Mouse (Mus musculus) CH12.LX (cell line): ENCODE results near the gene Bak1. TPM values are rescaled to one million over a fixed set of nuclear protein-coding genes. Genes with fewer than 3 reads are reported as not detected.

ENCODE experiments used
- DNase-seq: peaks from one replicate; pipeline ENCODE4 v3.0.0-alpha.2; 2013; ENCODE audit errors: extremely low read depth
- H3K27ac ChIP-seq: 2 replicates; pipeline ENCODE4 v1.5.1; 2012; ENCODE audit warnings: low read depth, mild to moderate bottlenecking, control low read depth, moderate library complexity; ENCODE audit not compliant: insufficient read depth
- H3K27me3 ChIP-seq: replicated peaks from 2 replicates; pipeline ENCODE3; 2012; ENCODE audit warnings: inconsistent platforms
- H3K36me3 ChIP-seq, 2 experiments: replicated peaks in 1 of 2; 2 replicates each; pipeline versions ENCODE3 to v1.6.1; 2012; ENCODE audit warnings: inconsistent platforms in 1 of 2, low read length in 1 of 2, mild to moderate bottlenecking in 1 of 2, mixed read lengths in 1 of 2, moderate library complexity in 1 of 2; ENCODE audit not compliant: control insufficient read depth in 1 of 2, insufficient read depth in 1 of 2
- H3K4me1 ChIP-seq, 2 experiments: 2 replicates each; pipeline ENCODE4 v1.6.1; 2012; ENCODE audit warnings: inconsistent platforms in 1 of 2, moderate library complexity in 1 of 2; ENCODE audit not compliant: insufficient read depth in 2 of 2, control insufficient read depth in 1 of 2
- H3K4me2 ChIP-seq: 2 replicates; pipeline ENCODE4 v1.6.1; 2012; ENCODE audit warnings: low read depth, mild to moderate bottlenecking, control low read depth; ENCODE audit not compliant: poor library complexity, insufficient read depth, severe bottlenecking
- H3K4me3 ChIP-seq, 3 experiments: fragments of 150-350 bp in 1 of 3; sonication (generic) in 1 of 3; replicated peaks in 1 of 3; 2 replicates each; pipeline versions ENCODE3 to v1.5.1; 2011 to 2012; ENCODE audit warnings: low read depth in 2 of 3, low read length in 2 of 3, mild to moderate bottlenecking in 2 of 3, moderate library complexity in 2 of 3, control low read depth in 1 of 3, improper control_type of control experiment in 1 of 3, inconsistent platforms in 1 of 3, mixed read lengths in 1 of 3; ENCODE audit not compliant: poor library complexity in 1 of 3
- H3K79me2 ChIP-seq: replicated peaks from 2 replicates; pipeline ENCODE4 v1.6.1; 2012; ENCODE audit warnings: mild to moderate bottlenecking, moderate library complexity; ENCODE audit not compliant: control insufficient read depth, poor library complexity, insufficient read depth, severe bottlenecking; ENCODE audit errors: extremely low read depth
- H3K9ac ChIP-seq: 2 replicates; pipeline ENCODE4 v1.6.1; 2012; ENCODE audit warnings: low read depth, mild to moderate bottlenecking, control low read depth, moderate library complexity; ENCODE audit not compliant: insufficient read depth
- H3K9me3 ChIP-seq: replicated peaks from 2 replicates; pipeline ENCODE3; 2012; ENCODE audit warnings: low read length, inconsistent platforms, mixed read lengths
- BHLHE40 ChIP-seq: IDR thresholded peaks from 2 replicates; pipeline ENCODE4 v1.6.1; 2011; ENCODE audit warnings: mild to moderate bottlenecking, low read depth, low read length, improper control_type of control experiment
- CHD1 ChIP-seq: IDR thresholded peaks from 2 replicates; pipeline ENCODE4 v1.6.1; 2012; ENCODE audit warnings: low read depth, low read length, improper control_type of control experiment, inconsistent platforms
- CHD2 ChIP-seq: IDR thresholded peaks from 2 replicates; pipeline ENCODE4 v1.6.1; 2011; ENCODE audit warnings: low read length, improper control_type of control experiment
- CTCF ChIP-seq, 2 experiments: IDR thresholded peaks in 1 of 2; conservative IDR thresholded peaks in 1 of 2; 2 replicates each; pipeline ENCODE4 v1.5.1; 2011 to 2012; ENCODE audit warnings: low read depth in 2 of 2, low read length in 2 of 2, improper control_type of control experiment in 1 of 2, inconsistent platforms in 1 of 2, mild to moderate bottlenecking in 1 of 2, moderate library complexity in 1 of 2
- ELF1 ChIP-seq: IDR thresholded peaks from 2 replicates; pipeline ENCODE4 v1.6.1; 2014; ENCODE audit warnings: low read depth, mild to moderate bottlenecking, inconsistent platforms, low read length, improper control_type of control experiment
- EP300 ChIP-seq: IDR thresholded peaks from 2 replicates; pipeline ENCODE4 v1.6.1; 2011; ENCODE audit warnings: low read length, improper control_type of control experiment
- GABPA ChIP-seq: IDR thresholded peaks from 2 replicates; pipeline ENCODE4 v1.6.1; 2012; ENCODE audit warnings: low read depth, low read length, improper control_type of control experiment, inconsistent platforms; ENCODE audit not compliant: insufficient replicate concordance
- IRF4 ChIP-seq: IDR thresholded peaks from 2 replicates; pipeline ENCODE4 v1.6.1; 2014; ENCODE audit warnings: low read depth, mild to moderate bottlenecking, inconsistent platforms, low read length, improper control_type of control experiment
- JUN ChIP-seq: IDR thresholded peaks from 2 replicates; pipeline ENCODE4 v1.6.1; 2011; ENCODE audit warnings: low read depth, mild to moderate bottlenecking, low read length, improper control_type of control experiment, moderate library complexity; ENCODE audit not compliant: insufficient read depth
- JUND ChIP-seq: conservative IDR thresholded peaks from 2 replicates; pipeline ENCODE4 v1.6.1; 2011; ENCODE audit warnings: low read depth, low read length, improper control_type of control experiment
- KAT2A ChIP-seq: IDR thresholded peaks from 2 replicates; pipeline ENCODE4 v1.6.1; 2012; ENCODE audit warnings: low read length, improper control_type of control experiment, inconsistent platforms; ENCODE audit not compliant: insufficient replicate concordance
- MAFK ChIP-seq: IDR thresholded peaks from 2 replicates; pipeline ENCODE4 v1.6.1; 2011; ENCODE audit warnings: low read length, improper control_type of control experiment; ENCODE audit not compliant: insufficient replicate concordance
- MAX ChIP-seq: IDR thresholded peaks from 2 replicates; pipeline ENCODE4 v1.6.1; 2011; ENCODE audit warnings: low read length, improper control_type of control experiment
- MAZ ChIP-seq: IDR thresholded peaks from 2 replicates; pipeline ENCODE4 v1.6.1; 2012; ENCODE audit warnings: low read depth, mild to moderate bottlenecking, inconsistent platforms, low read length, improper control_type of control experiment, moderate library complexity
- MEF2A ChIP-seq: IDR thresholded peaks from 2 replicates; pipeline ENCODE4 v1.6.1; 2014; ENCODE audit warnings: low read depth, mild to moderate bottlenecking, inconsistent platforms, low read length, improper control_type of control experiment, borderline replicate concordance
- MXI1 ChIP-seq: IDR thresholded peaks from 2 replicates; pipeline ENCODE4 v1.6.1; 2011; ENCODE audit warnings: mild to moderate bottlenecking, low read depth, low read length, improper control_type of control experiment
- MYC ChIP-seq: IDR thresholded peaks from 2 replicates; pipeline ENCODE4 v1.6.1; 2011; ENCODE audit warnings: low read depth, mild to moderate bottlenecking, improper control_type of control experiment, low read length
- NELFE ChIP-seq: IDR thresholded peaks from 2 replicates; pipeline ENCODE4 v1.6.1; 2011; ENCODE audit warnings: low read depth, low read length, improper control_type of control experiment
- NRF1 ChIP-seq: IDR thresholded peaks from 2 replicates; pipeline ENCODE4 v1.6.1; 2014; ENCODE audit warnings: low read depth, mild to moderate bottlenecking, inconsistent platforms, low read length, improper control_type of control experiment, moderate library complexity
- PAX5 ChIP-seq: IDR thresholded peaks from 2 replicates; pipeline ENCODE4 v1.6.1; 2012; ENCODE audit warnings: low read length, inconsistent platforms, mixed read lengths
- POLR2A ChIP-seq: IDR thresholded peaks from 2 replicates; pipeline ENCODE4 v1.6.1; 2011; ENCODE audit warnings: low read depth, mild to moderate bottlenecking, improper control_type of control experiment, low read length
- RAD21 ChIP-seq: IDR thresholded peaks from 2 replicates; pipeline ENCODE4 v1.6.1; 2011; ENCODE audit warnings: low read depth, mild to moderate bottlenecking, low read length, improper control_type of control experiment, moderate library complexity
- RCOR1 ChIP-seq: conservative IDR thresholded peaks from 2 replicates; pipeline ENCODE4 v1.6.1; 2012; ENCODE audit warnings: low read depth, mild to moderate bottlenecking, inconsistent platforms, low read length, improper control_type of control experiment
- SIN3A ChIP-seq: IDR thresholded peaks from 2 replicates; pipeline ENCODE4 v1.6.1; 2012; ENCODE audit warnings: low read length, improper control_type of control experiment, inconsistent platforms
- SMC3 ChIP-seq: IDR thresholded peaks from 2 replicates; pipeline ENCODE4 v1.6.1; 2011; ENCODE audit warnings: low read depth, low read length, improper control_type of control experiment
- TBP ChIP-seq: conservative IDR thresholded peaks from 2 replicates; pipeline ENCODE4 v1.6.1; 2011; ENCODE audit warnings: low read depth, low read length, improper control_type of control experiment
- TCF12 ChIP-seq: IDR thresholded peaks from 2 replicates; pipeline ENCODE4 v1.6.1; 2014; ENCODE audit warnings: low read depth, mild to moderate bottlenecking, inconsistent platforms, low read length, improper control_type of control experiment
- USF1 ChIP-seq: IDR thresholded peaks from 2 replicates; pipeline ENCODE4 v1.6.1; 2014; ENCODE audit warnings: low read depth, mild to moderate bottlenecking, inconsistent platforms, low read length, improper control_type of control experiment
- USF2 ChIP-seq: conservative IDR thresholded peaks from 2 replicates; pipeline ENCODE4 v1.6.1; 2011; ENCODE audit warnings: low read depth, low read length, improper control_type of control experiment
- ZC3H11A ChIP-seq: IDR thresholded peaks from 2 replicates; pipeline ENCODE4 v1.6.1; 2012; ENCODE audit warnings: low read depth, mild to moderate bottlenecking, inconsistent platforms, low read length, improper control_type of control experiment
- ZKSCAN1 ChIP-seq: IDR thresholded peaks from 2 replicates; pipeline ENCODE4 v1.6.1; 2012; ENCODE audit warnings: low read depth, inconsistent platforms, low read length, improper control_type of control experiment, borderline replicate concordance
- ZNF384 ChIP-seq: IDR thresholded peaks from 2 replicates; pipeline ENCODE4 v1.6.1; 2012; ENCODE audit warnings: low read depth, low read length, improper control_type of control experiment, inconsistent platforms
- dilution Hi-C: fragments of 300-500 bp; cut with MboI; formaldehyde crosslinking; loops from 2 replicates; pipeline ENCODE4 v1.14.3; 2020; ENCODE audit warnings: low sequenced_read_pairs; ENCODE audit not compliant: extremely low pct_unique_long_range_greater_than_20kb, extremely low pct_ligation_motif_present
- in situ Hi-C: fragments of 300-500 bp; cut with MboI; formaldehyde crosslinking; loops from 3 replicates; pipeline ENCODE4 v1.14.3; 2019; ENCODE audit warnings: low sequenced_read_pairs, low pct_ligation_motif_present, low pct_unique_long_range_greater_than_20kb, mixed read lengths
- polyA plus RNA-seq: library from polyadenylated mRNA; unstranded; fragments of >175 nt; gene quantifications from 2 replicates; pipeline ENCODE4 v1.2.1, GENCODE M21; 2012; ENCODE audit warnings: low read depth; ENCODE audit not compliant: insufficient read length
- total RNA-seq, 2 experiments: library from RNA; depleted of rRNA; stranded (reverse); fragments of 300-350 nt in 1 of 2; fragments of >200 nt in 1 of 2; gene quantifications; 2 replicates each; pipeline ENCODE4 v1.2.3; 2012 to 2014

Gene Bak1
- total and polyA plus RNA-seq, 3 experiments, result 57.3 to 140 (median 61.8) TPM

DNA sequence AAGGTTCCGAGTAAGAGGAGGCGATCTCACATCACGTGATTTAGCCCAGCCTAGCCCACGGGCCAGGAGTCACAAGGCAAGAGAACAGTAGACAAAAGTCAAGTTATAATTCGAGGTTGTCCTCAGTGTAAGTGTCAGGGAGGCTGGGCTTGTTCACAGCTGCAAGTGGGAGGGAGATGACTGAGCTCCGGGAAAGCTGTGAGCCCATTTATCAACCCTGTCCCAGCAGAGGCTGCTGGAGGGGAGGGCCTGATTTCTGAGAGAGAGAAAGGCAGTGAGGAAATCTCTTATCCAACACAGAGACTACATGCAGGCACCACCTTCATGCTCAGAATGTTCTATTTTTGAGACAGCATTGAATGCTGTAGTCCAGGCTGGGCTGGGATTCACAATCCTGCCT lies 15.9 kb downstream of the Bak1 start:
- H3K27ac ChIP-seq, result no peak overlapping the region
- TF ChIP-seq USF2, result no peak
- TF ChIP-seq EP300, result no peak
- no peak for TF ChIP-seq PAX5
- no peak for TF ChIP-seq CHD1
- no peak for TF ChIP-seq IRF4
- TF ChIP-seq ZKSCAN1, result no peak
- TF ChIP-seq CTCF (conservative IDR thresholded peaks at IDR 0.05 in 1 of 2, IDR thresholded peaks at IDR 0.05 in 1 of 2; ENCODE audit: low read depth in 2 of 2, low read length in 2 of 2), result no peak
- TF ChIP-seq NELFE, result no peak
- TF ChIP-seq CHD2, result no peak
- no peak for TF ChIP-seq SMC3
- H3K79me2 ChIP-seq, result no peaks in the 10 kb centered on the region
- no peaks in the 10 kb centered on the region for H3K9me3 ChIP-seq
- dilution Hi-C loops, result no loop called here
- H3K4me2 ChIP-seq, result no peak overlapping the region
- H3K4me3 ChIP-seq, result no peak overlapping the region
- DNase-seq, result no peak
- H3K4me1 ChIP-seq, result peaks cover 6 to 46% of the 10 kb centered on the region in 2 experiments
- no peaks in the 10 kb centered on the region for H3K27me3 ChIP-seq
- H3K36me3 ChIP-seq, result no peaks in the 10 kb centered on the region
- in situ Hi-C loops, result no loop called here
- H3K9ac ChIP-seq, result no peak overlapping the region

DNA sequence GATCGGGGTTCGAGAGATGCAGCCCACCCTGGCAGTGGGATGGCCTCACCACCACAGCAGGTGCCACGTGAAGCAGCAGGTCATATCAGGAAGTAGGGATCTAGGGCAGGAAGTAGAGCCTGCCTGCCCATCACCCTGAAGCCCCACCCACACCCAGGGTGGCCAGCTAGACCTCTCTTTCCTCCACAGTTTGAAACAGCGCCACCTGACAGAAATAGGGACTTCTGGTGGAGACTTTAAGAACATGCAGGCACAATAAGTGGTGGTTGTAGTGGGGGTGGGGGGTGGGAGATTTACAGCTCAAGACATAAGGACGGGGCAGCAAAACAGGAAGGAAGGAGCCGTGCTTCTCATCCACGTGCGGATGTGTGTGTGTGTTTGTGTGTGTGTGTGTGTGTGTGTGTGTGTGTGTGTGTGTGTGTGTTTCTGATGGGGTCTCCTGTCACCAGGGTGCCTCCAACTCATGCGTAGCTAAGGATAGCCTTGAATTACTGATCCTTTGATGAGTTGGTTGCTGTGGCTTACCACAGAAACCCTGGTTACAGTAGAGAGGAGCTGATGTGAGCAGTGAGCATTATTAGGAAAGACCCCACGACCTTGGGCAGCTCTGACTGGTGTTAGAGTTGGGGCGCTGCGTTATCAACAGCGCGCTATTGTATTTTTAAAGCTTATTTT lies 16.7 kb downstream of the Bak1 start:
- dilution Hi-C loops (no loop called here), in situ Hi-C loops (no loop called here)
- TF ChIP-seq CHD2, result peak; percentile 50
- peak in 1 of 2 experiments; percentile 68; a peak in 2 of 4 replicates for TF ChIP-seq CTCF (conservative IDR thresholded peaks at IDR 0.05 in 1 of 2, IDR thresholded peaks at IDR 0.05 in 1 of 2; ENCODE audit: low read depth in 2 of 2, low read length in 2 of 2)
- TF ChIP-seq MYC, result peak; percentile 90
- TF ChIP-seq MEF2A, result peak; percentile 13
- peak; percentile 38; the same call in 1 of the 2 replicates for TF ChIP-seq MXI1
- peak; percentile 62 for TF ChIP-seq USF1
- TF ChIP-seq USF2, result peak; percentile 30; the same call in 1 of the 2 replicates
- peak; percentile 90 for TF ChIP-seq BHLHE40
- TF ChIP-seq KAT2A, result no peak
- TF ChIP-seq MAZ, result no peak
- no peak for TF ChIP-seq RCOR1
- TF ChIP-seq CHD1, result no peak
- TF ChIP-seq TBP, result no peak
- no peak for TF ChIP-seq ZC3H11A
- no peak for TF ChIP-seq ZNF384
- peak; percentile 89 for TF ChIP-seq MAX
- TF ChIP-seq JUN, result no peak
- no peak; the same call in 1 of the 2 replicates for TF ChIP-seq RAD21
- no peak for TF ChIP-seq JUND
- TF ChIP-seq IRF4, result peak; percentile 33
- TF ChIP-seq MAFK, result no peak
- TF ChIP-seq NRF1, result no peak
- TF ChIP-seq ELF1, result peak; percentile 95
- TF ChIP-seq GABPA, result no peak
- TF ChIP-seq TCF12, result peak; percentile 66
- TF ChIP-seq POLR2A, result peak; percentile 66
- peak; percentile 63 for TF ChIP-seq SIN3A

More for the DNA sequence above, 16.7 kb downstream of the Bak1 start:
- Histone ChIP-seq H3K9me3 (no peaks in the 10 kb centered on the region), H3K27me3 (no peaks in the 10 kb centered on the region), H3K9ac (no peak overlapping the region), H3K4me3 (peak overlapping the region; percentile 13 to 33 (median 28)), H3K4me1 (peaks cover 6 to 41% of the 10 kb centered on the region in 2 experiments), H3K79me2 (no peaks in the 10 kb centered on the region), H3K27ac (no peak overlapping the region), H3K36me3 (no peaks in the 10 kb centered on the region), H3K4me2 (peak overlapping the region; percentile 53)
- DNase-seq, result peak; percentile 88
